Mouse (Mus musculus) intestine, postnatal 0 days (tissue): ENCODE measurements around the gene Zbtb42. TPM values are rescaled to one million over a fixed set of nuclear protein-coding genes. Genes with fewer than 3 reads are reported as not detected.
A peak's percentile ranks its signal among the peaks of the same experiment; 100 is the strongest.

Experiments used
- ATAC-seq: fragments of 200-750 bp; cut with Nextera tagmentation; 2 replicates; pipeline ENCODE4 v1.8.0; 2017; ENCODE audit warnings: mild to moderate bottlenecking, moderate TSS enrichment, moderate library complexity
- H3K27ac ChIP-seq: fragments of 300-500 bp; sonication (generic); 2 replicates; pipeline ENCODE4 v1.5.1; 2014; ENCODE audit warnings: mild to moderate bottlenecking, low read depth, low read length, moderate library complexity
- H3K27me3 ChIP-seq: fragments of 300-500 bp; sonication (generic); replicated peaks from 2 replicates; pipeline ENCODE4 v1.6.1; 2014; ENCODE audit warnings: low read length, mixed read lengths; ENCODE audit not compliant: control insufficient read depth, insufficient read depth
- H3K36me3 ChIP-seq: fragments of 300-500 bp; sonication (generic); 2 replicates; pipeline ENCODE4 v1.6.1; 2014; ENCODE audit warnings: mild to moderate bottlenecking, moderate library complexity; ENCODE audit not compliant: control insufficient read depth, insufficient read depth
- H3K4me1 ChIP-seq: fragments of 300-500 bp; sonication (generic); replicated peaks from 2 replicates; pipeline ENCODE4 v1.6.1; 2014; ENCODE audit warnings: antibody characterized with exemption, low read length, mixed read lengths; ENCODE audit not compliant: control insufficient read depth, insufficient read depth
- H3K4me2 ChIP-seq: fragments of 300-500 bp; sonication (generic); replicated peaks from 2 replicates; pipeline ENCODE4 v1.6.1; 2014; ENCODE audit warnings: low read depth, mild to moderate bottlenecking, moderate library complexity
- H3K4me3 ChIP-seq: fragments of 300-500 bp; sonication (generic); 2 replicates; pipeline ENCODE4 v1.5.1; 2014; ENCODE audit warnings: low read depth, low read length
- H3K9ac ChIP-seq: fragments of 300-500 bp; sonication (generic); 2 replicates; pipeline ENCODE4 v1.6.1; 2014; ENCODE audit warnings: mild to moderate bottlenecking, low read depth, low read length
- H3K9me3 ChIP-seq: fragments of 300-500 bp; sonication (generic); 2 replicates; pipeline ENCODE4 v1.6.1; 2016; ENCODE audit warnings: mixed run types; ENCODE audit not compliant: control insufficient read depth
- CTCF ChIP-seq: sonication (generic); IDR thresholded peaks from 2 replicates; pipeline ENCODE4 v1.5.1; 2016; ENCODE audit warnings: low read depth, mild to moderate bottlenecking, control low read depth, antibody characterized with exemption, moderate library complexity
- WGBS: fragments of 180-500 bp; shearing (Covaris S2); extraction: QIAGEN DNeasy Blood & Tissue Kit; methylation state at CpG from one replicate; pipeline ENCODE4 v1.1.7; 2014; 5-methylcytosine and 5-hydroxymethylcytosine counted together
- polyA plus RNA-seq: library from polyadenylated mRNA; unstranded; fragments of >200 nt; fragmentation: Nextera tagmentation; extraction: Ambion mirVana; gene quantifications from 2 replicates; pipeline ENCODE4 v1.2.1, GENCODE M21; 2015

Zbtb42 gene
- polyA plus RNA-seq, 1 experiment from 2014 or later, result 8.3 TPM

DNA sequence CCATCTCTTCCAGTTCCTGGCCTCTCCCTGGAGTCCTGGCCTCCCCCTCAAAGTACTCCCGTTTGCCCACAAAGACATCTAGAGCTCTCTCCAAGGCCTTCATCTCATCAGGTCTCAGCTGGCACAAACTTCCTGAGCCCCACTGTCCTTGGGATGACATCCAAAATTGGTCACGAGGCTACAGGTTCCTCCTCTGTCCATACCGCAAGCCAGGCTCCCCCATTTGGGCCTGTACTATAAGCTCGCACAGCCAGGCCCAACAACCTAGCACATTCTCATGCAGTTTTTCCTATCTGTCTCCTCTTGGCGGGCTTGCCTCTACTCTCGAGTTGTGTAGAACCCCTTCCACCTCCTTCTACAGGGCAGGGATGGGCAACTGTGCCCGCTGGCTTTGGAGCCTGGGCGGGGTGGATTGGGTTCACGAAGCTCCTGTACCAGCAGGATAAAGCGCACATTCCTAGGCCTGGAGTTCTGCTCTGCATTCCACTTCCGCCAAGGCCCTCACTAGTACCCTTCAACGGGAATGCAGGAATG is 42.3 kb downstream of the Zbtb42 start:
- no peak for ATAC-seq
- Histone ChIP-seq H3K27me3 (no peaks in the 10 kb centered on the region), H3K4me2 (peak overlapping the region; percentile 99), H3K27ac (peak overlapping the region; percentile 98), H3K4me3 (peak overlapping the region; percentile 84), H3K4me1 (no peaks in the 10 kb centered on the region; the same call in 1 of the 2 replicates), H3K9me3 (no peaks in the 10 kb centered on the region), H3K36me3 (peaks cover 21% of the 10 kb centered on the region; the same call in 1 of the 2 replicates), H3K9ac (peak overlapping the region; percentile 87)
- no peak for TF ChIP-seq CTCF
- WGBS, result 29% methylated on average over 12 of the region's 12 CpGs

DNA sequence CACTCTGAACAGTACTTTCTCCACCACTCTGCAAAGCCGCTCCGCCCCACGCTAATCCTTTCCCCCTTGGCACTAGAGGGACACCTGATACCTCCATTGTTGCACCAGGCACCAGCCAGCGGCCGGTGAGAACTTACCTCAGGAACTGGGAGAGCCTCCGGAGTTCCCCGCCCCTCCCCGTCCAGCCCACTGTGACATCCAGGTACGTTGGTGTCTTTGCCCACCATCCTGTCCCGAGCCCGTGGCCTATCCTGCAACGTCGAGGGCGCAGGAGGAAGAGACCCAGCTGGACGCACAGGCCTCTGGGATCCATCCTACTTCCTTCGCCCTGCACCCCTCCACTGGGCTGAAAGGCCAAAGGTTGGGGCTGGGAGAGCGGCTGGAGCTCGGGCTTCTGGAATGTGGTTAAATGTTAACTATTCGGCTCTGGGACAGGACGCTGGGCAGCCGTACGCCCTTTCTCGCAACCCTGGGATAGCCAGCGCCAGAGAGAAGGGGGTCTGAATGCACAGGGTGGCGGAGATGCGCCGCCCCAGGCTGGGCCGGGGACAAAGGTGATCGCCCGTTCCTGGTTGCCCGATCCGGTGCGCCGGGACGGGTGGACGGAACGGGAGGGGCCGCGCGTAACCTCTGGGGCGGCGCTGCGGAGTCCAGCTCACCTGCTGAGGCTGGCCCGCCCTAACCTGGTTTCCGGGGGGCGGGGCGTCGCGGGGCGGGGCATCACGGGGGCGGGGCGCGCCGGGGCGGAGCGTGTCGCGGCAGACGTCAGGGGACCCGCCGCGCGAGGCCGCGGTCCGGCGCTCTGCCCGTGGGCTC is 43.0 kb downstream of the Zbtb42 start:
- Histone ChIP-seq H3K4me2 (peak overlapping the region; percentile 99), H3K4me3 (peak overlapping the region; percentile 84), H3K27me3 (no peaks in the 10 kb centered on the region), H3K9me3 (no peaks in the 10 kb centered on the region), H3K36me3 (peaks cover 21% of the 10 kb centered on the region; the same call in 1 of the 2 replicates), H3K9ac (peak overlapping the region; percentile 87), H3K27ac (peak overlapping the region; percentile 98), H3K4me1 (no peaks in the 10 kb centered on the region; the same call in 1 of the 2 replicates)
- peak; percentile 50 for TF ChIP-seq CTCF
- 4% methylated on average over 62 of the region's 69 CpGs for WGBS
- ATAC-seq, result peak; percentile 79

DNA sequence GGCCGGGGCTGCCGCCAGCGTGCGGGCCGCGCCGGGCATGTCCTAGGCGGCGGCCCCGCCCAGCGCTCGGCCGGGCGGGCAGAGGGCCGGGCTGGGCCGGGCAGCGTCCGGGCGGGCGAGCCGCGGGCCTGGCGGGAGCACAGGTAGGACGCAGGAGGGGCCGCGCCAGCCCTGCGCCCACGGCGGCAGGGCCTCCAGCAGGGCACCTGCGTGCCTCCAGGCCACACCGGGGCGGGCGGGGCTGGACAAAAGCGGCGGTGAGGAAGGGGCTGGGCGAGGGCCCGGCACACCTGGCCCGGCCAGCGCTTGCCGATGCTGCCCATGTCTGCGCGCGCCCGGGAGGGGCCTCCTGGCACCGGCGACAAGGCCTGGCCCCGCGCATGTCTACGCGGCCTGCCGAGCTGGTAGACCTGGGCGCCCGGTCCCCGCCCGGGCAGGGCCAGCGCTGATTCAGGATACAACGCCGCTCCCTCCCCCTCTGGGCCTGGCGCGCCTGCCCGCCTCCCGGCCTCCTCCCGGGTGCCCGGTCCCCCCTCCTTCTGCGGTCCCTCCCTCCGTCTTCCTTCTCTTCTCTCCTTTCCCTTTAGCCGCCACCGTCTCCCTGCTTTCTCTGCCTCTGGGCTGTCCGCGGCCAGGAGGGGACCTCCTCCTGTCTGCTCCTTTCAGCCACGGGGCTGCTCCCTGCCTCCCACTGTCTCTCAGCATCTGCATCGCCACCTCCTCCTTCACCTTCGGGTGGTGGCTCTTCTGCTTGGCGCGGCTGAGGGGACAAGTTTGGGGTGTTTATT is 43.8 kb downstream of the Zbtb42 start:
- Histone ChIP-seq H3K27ac (peak overlapping the region; percentile 98), H3K4me3 (peak overlapping the region; percentile 84), H3K36me3 (peaks cover 22% of the 10 kb centered on the region; the same call in 1 of the 2 replicates), H3K9ac (peak overlapping the region; percentile 87), H3K9me3 (no peaks in the 10 kb centered on the region), H3K4me1 (no peaks in the 10 kb centered on the region; the same call in 1 of the 2 replicates), H3K27me3 (no peaks in the 10 kb centered on the region), H3K4me2 (peak overlapping the region; percentile 99)
- WGBS, result under 1% methylated on average over 67 of the region's 75 CpGs
- peak; percentile 54 for ATAC-seq
- no peak for TF ChIP-seq CTCF

DNA sequence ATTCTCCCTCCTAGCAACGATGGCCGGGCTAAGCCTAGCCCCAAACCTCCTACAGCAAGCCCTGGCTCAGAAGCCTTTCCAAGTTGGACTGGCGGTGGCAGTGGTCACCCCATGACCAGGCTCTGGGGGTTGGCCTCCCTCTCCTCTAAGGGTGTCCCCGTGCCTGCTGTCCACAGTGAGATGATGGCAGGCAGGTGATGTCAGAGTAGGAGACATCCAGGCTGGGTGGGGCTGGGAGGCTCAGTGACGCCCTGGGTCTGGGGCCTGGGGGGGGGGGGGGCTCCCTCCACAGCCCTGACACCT is 44.4 kb downstream of the Zbtb42 start:
- Histone ChIP-seq H3K9ac (peak overlapping the region; percentile 87; the same call in 1 of the 2 replicates), H3K36me3 (peaks cover 16% of the 10 kb centered on the region; the same call in 1 of the 2 replicates), H3K4me2 (peak overlapping the region; percentile 99), H3K27me3 (no peaks in the 10 kb centered on the region), H3K27ac (peak overlapping the region; percentile 98; the same call in 1 of the 2 replicates), H3K9me3 (no peaks in the 10 kb centered on the region), H3K4me3 (peak overlapping the region; percentile 84), H3K4me1 (no peaks in the 10 kb centered on the region; the same call in 1 of the 2 replicates)
- 13% methylated on average over 5 of the region's 5 CpGs for WGBS
- ATAC-seq, result no peak
- no peak for TF ChIP-seq CTCF

DNA sequence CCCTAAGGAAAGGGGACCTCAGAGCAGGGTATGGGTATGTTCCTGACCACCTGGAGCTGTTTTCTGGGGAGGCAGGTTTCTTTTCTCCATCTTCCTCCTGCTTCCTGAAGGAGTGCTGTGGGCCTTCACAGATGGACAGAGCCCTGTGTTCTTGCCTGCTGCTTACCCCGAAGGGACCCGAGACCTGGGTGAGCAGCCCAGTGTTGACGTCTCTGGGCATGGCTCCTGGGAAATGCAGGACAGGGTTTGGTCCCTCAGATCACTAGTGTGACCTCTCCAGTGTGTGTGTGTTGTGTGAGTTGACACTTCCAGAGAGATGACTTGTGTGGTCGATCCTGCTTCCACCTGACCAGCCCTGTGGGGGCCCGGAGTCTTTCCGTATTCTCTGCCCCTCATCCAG is 44.8 kb downstream of the Zbtb42 start:
- no peaks in the 10 kb centered on the region for H3K9me3 ChIP-seq
- 75% methylated on average over 6 of the region's 6 CpGs for WGBS
- H3K27me3 ChIP-seq, result no peaks in the 10 kb centered on the region
- H3K4me3 ChIP-seq, result no peak overlapping the region; the same call in 1 of the 2 replicates
- peak overlapping the region; percentile 99 for H3K4me2 ChIP-seq
- TF ChIP-seq CTCF, result no peak
- H3K36me3 ChIP-seq, result peaks cover 14% of the 10 kb centered on the region; the same call in 1 of the 2 replicates
- ATAC-seq, result no peak
- H3K9ac ChIP-seq, result no peak overlapping the region
- no peaks in the 10 kb centered on the region; the same call in 1 of the 2 replicates for H3K4me1 ChIP-seq
- H3K27ac ChIP-seq, result no peak overlapping the region
